ENCODE assay signal across 8 mouse cellular contexts in genomic region chr19:4126759-4127495, GRCm38 (mm10). TPM values are rescaled to one million over a fixed set of nuclear protein-coding genes. Genes with fewer than 3 reads are reported as not detected.
DNase-seq lines count a peak whose midpoint lies in the region; ATAC-seq and TF ChIP-seq lines count a peak whose summit lies in the region.

No protein-coding gene starts in this region.

- no peaks in the 10 kb centered on the region for H3K27me3 ChIP-seq in embryonic facial prominence, embryonic 15.5 days
- H3K27me3 ChIP-seq in kidney, postnatal 0 days (ENCODE audit: insufficient read depth, low read length): no peaks in the 10 kb centered on the region
- no peaks in the 10 kb centered on the region for H3K27me3 ChIP-seq in midbrain, embryonic 16.5 days (ENCODE audit: control insufficient read depth, insufficient read depth, low read depth, low read length)

- H3K4me1 ChIP-seq in embryonic facial prominence, embryonic 15.5 days: peaks cover 29% of the 10 kb centered on the region
- peaks cover 13% of the 10 kb centered on the region; the same call in 1 of the 2 replicates for H3K4me1 ChIP-seq in kidney, postnatal 0 days (replicated peaks; ENCODE audit: insufficient read depth, low read length)
- peaks cover 14% of the 10 kb centered on the region for H3K4me1 ChIP-seq in midbrain, embryonic 16.5 days (ENCODE audit: control insufficient read depth, insufficient read depth, low read length)

- intact Hi-C loops in heart, postnatal 36 days (cut with DNase I): loop anchor here (1.0 to 2.0 kb wide), 2 partner anchors 21 to 36 kb away; partner anchors contain the start of genes Coro1b and Rps6kb2

- H3K36me3 ChIP-seq in embryonic facial prominence, embryonic 15.5 days: peaks cover 34% of the 10 kb centered on the region
- peaks cover 20% of the 10 kb centered on the region for H3K36me3 ChIP-seq in kidney, postnatal 0 days (ENCODE audit: insufficient read depth, low read length)
- peaks cover 10% of the 10 kb centered on the region for H3K36me3 ChIP-seq in midbrain, embryonic 16.5 days (ENCODE audit: control insufficient read depth, insufficient read depth, low read length)

- peak; percentile 96 for DNase-seq in heart, adult 11 months
- DNase-seq in heart, postnatal 36 days: no peak
- DNase-seq in 3T3-L1 (ENCODE audit: low read depth, low spot score): peak; percentile 71
- peak; percentile 19 for DNase-seq in kidney, postnatal 0 days (ENCODE audit: low spot score)
- no peak for DNase-seq in layer of hippocampus, postnatal 10 days (ENCODE audit: low spot score in 2 of 2)

- peak overlapping the region; percentile 72 for H3K4me2 ChIP-seq in embryonic facial prominence, embryonic 15.5 days (replicated peaks)
- H3K4me2 ChIP-seq in kidney, postnatal 0 days (ENCODE audit: low read length): peak overlapping the region; percentile 84
- peak overlapping the region; percentile 86 for H3K4me2 ChIP-seq in midbrain, embryonic 16.5 days (ENCODE audit: low read length)

- no peaks in the 10 kb centered on the region for H3K9me3 ChIP-seq in embryonic facial prominence, embryonic 15.5 days (replicated peaks)
- H3K9me3 ChIP-seq in kidney, postnatal 0 days (replicated peaks; ENCODE audit: low read length): no peaks in the 10 kb centered on the region
- H3K9me3 ChIP-seq in midbrain, embryonic 16.5 days (replicated peaks; ENCODE audit: control insufficient read depth, low read length, poor library complexity, severe bottlenecking): no peaks in the 10 kb centered on the region

- H3K4me3 ChIP-seq in embryonic facial prominence, embryonic 15.5 days (replicated peaks): peak overlapping the region; percentile 85
- H3K4me3 ChIP-seq in kidney, postnatal 0 days (replicated peaks; ENCODE audit: low read depth, low read length): peak overlapping the region; percentile 77
- H3K4me3 ChIP-seq in midbrain, embryonic 16.5 days (ENCODE audit: low read depth, low read length): peak overlapping the region; percentile 85

- no peak for ATAC-seq in embryonic facial prominence, embryonic 15.5 days (ENCODE audit: insufficient number of reproducible peaks, low FRiP score, low TSS enrichment, low read depth)
- no peak for ATAC-seq in kidney, postnatal 0 days (replicated peaks; ENCODE audit: low FRiP score, low read depth)
- ATAC-seq in midbrain, embryonic 16.5 days: no peak
- no peak for ATAC-seq in granulocyte monocyte progenitor cell, adult 5-6 weeks (replicated peaks; ENCODE audit: poor library complexity, severe bottlenecking)

- no peak for TF ChIP-seq CTCF in kidney, postnatal 0 days (IDR thresholded peaks at IDR 0.05; ENCODE audit: low read depth)

- H3K9ac ChIP-seq in embryonic facial prominence, embryonic 15.5 days: peak overlapping the region; percentile 81
- H3K9ac ChIP-seq in kidney, postnatal 0 days (ENCODE audit: low read depth, low read length): peak overlapping the region; percentile 91
- H3K9ac ChIP-seq in midbrain, embryonic 16.5 days (ENCODE audit: low read depth, low read length): peak overlapping the region; percentile 83

- 37% methylated on average over 7 of the region's 7 CpGs for WGBS in embryonic facial prominence, embryonic 15.5 days
- 34% methylated on average over 7 of the region's 7 CpGs for WGBS in kidney, postnatal 0 days
- 70% methylated on average over 7 of the region's 7 CpGs for WGBS in midbrain, embryonic 16.5 days

- peak overlapping the region; percentile 83 for H3K27ac ChIP-seq in embryonic facial prominence, embryonic 15.5 days (replicated peaks)
- H3K27ac ChIP-seq in kidney, postnatal 0 days: peak overlapping the region; percentile 66; the same call in 1 of the 2 replicates
- H3K27ac ChIP-seq in midbrain, embryonic 16.5 days (ENCODE audit: low read length): peak overlapping the region; percentile 73

RNA-seq across cellular contexts. Expression of gene Aip, which starts 1.3 kb away (rescaled TPM):
- 10 to 100 TPM; 56.8 to 64.0 TPM for total RNA-seq in heart, postnatal 36 days (2021)
- polyA plus RNA-seq in embryonic facial prominence, embryonic 15.5 days (2015; fragmentation: Nextera tagmentation; extraction: Ambion mirVana): 98.5 and 100 TPM in 2 replicates
- 83.2 and 84.2 TPM in 2 replicates for polyA plus RNA-seq in kidney, postnatal 0 days (2015; fragmentation: Nextera tagmentation; extraction: Ambion mirVana)
- 92.9 and 102 TPM in 2 replicates for polyA plus RNA-seq in midbrain, embryonic 16.5 days (2015; fragmentation: Nextera tagmentation; extraction: Ambion mirVana)
- total RNA-seq in granulocyte monocyte progenitor cell, adult 5-6 weeks (2014; fragmentation: Nextera tagmentation): 19.6 and 60.2 TPM in 2 replicates
- 31.3 and 38.6 TPM in 2 replicates for total RNA-seq in granulocyte monocyte progenitor cell, adult 5-6 weeks (2017)
- total RNA-seq in layer of hippocampus, postnatal 10 days (2021): 10 to 100 TPM; 74.6 to 76.5 TPM

RNA-seq across cellular contexts. Expression of gene Gpr152, which starts 12.7 kb away (rescaled TPM):
- not detected for total RNA-seq in heart, postnatal 36 days (2021)
- polyA plus RNA-seq in embryonic facial prominence, embryonic 15.5 days (2015; fragmentation: Nextera tagmentation; extraction: Ambion mirVana): not detected in 2 replicates
- 0.03 TPM in 1 of 2 replicates, not detected in the other for polyA plus RNA-seq in kidney, postnatal 0 days (2015; fragmentation: Nextera tagmentation; extraction: Ambion mirVana)
- 0.09 TPM in 1 of 2 replicates, not detected in the other for polyA plus RNA-seq in midbrain, embryonic 16.5 days (2015; fragmentation: Nextera tagmentation; extraction: Ambion mirVana)
- total RNA-seq in granulocyte monocyte progenitor cell, adult 5-6 weeks (2014; fragmentation: Nextera tagmentation): not detected in 2 replicates
- not detected in 2 replicates for total RNA-seq in granulocyte monocyte progenitor cell, adult 5-6 weeks (2017)
- not detected for total RNA-seq in layer of hippocampus, postnatal 10 days (2021)

RNA-seq across cellular contexts. Expression of gene Cabp4, which starts 16.9 kb away (rescaled TPM):
- under 1 TPM in 1 of 2 experiments, not detected in 1; 0.19 TPM for total RNA-seq in heart, postnatal 36 days (2021)
- polyA plus RNA-seq in embryonic facial prominence, embryonic 15.5 days (2015; fragmentation: Nextera tagmentation; extraction: Ambion mirVana): 0.31 and 0.37 TPM in 2 replicates
- 0.08 and 0.13 TPM in 2 replicates for polyA plus RNA-seq in kidney, postnatal 0 days (2015; fragmentation: Nextera tagmentation; extraction: Ambion mirVana)
- 0.24 and 0.48 TPM in 2 replicates for polyA plus RNA-seq in midbrain, embryonic 16.5 days (2015; fragmentation: Nextera tagmentation; extraction: Ambion mirVana)
- total RNA-seq in granulocyte monocyte progenitor cell, adult 5-6 weeks (2014; fragmentation: Nextera tagmentation): not detected in 2 replicates
- total RNA-seq in granulocyte monocyte progenitor cell, adult 5-6 weeks (2017): not detected in 2 replicates
- total RNA-seq in layer of hippocampus, postnatal 10 days (2021): under 1 TPM in 1 of 2 experiments, not detected in 1; 0.30 TPM

RNA-seq across cellular contexts. Expression of gene Coro1b, which starts 21.5 kb away (rescaled TPM):
- 10 to 100 TPM; 52.4 to 55.6 TPM for total RNA-seq in heart, postnatal 36 days (2021)
- polyA plus RNA-seq in embryonic facial prominence, embryonic 15.5 days (2015; fragmentation: Nextera tagmentation; extraction: Ambion mirVana): 159 and 178 TPM in 2 replicates
- polyA plus RNA-seq in kidney, postnatal 0 days (2015; fragmentation: Nextera tagmentation; extraction: Ambion mirVana): 161 and 164 TPM in 2 replicates
- 102 and 119 TPM in 2 replicates for polyA plus RNA-seq in midbrain, embryonic 16.5 days (2015; fragmentation: Nextera tagmentation; extraction: Ambion mirVana)
- 143 and 234 TPM in 2 replicates for total RNA-seq in granulocyte monocyte progenitor cell, adult 5-6 weeks (2014; fragmentation: Nextera tagmentation)
- 71.3 and 73.2 TPM in 2 replicates for total RNA-seq in granulocyte monocyte progenitor cell, adult 5-6 weeks (2017)
- total RNA-seq in layer of hippocampus, postnatal 10 days (2021): 10 to 100 TPM; 82.0 to 88.5 TPM

RNA-seq across cellular contexts. Expression of gene Ptprcap, which starts 26.5 kb away (rescaled TPM):
- total RNA-seq in heart, postnatal 36 days (2021): 1 to 10 TPM; 1.1 to 1.3 TPM
- polyA plus RNA-seq in embryonic facial prominence, embryonic 15.5 days (2015; fragmentation: Nextera tagmentation; extraction: Ambion mirVana): 4.8 and 6.2 TPM in 2 replicates
- 0.82 and 0.91 TPM in 2 replicates for polyA plus RNA-seq in kidney, postnatal 0 days (2015; fragmentation: Nextera tagmentation; extraction: Ambion mirVana)
- polyA plus RNA-seq in midbrain, embryonic 16.5 days (2015; fragmentation: Nextera tagmentation; extraction: Ambion mirVana): 0.28 TPM in 1 of 2 replicates, not detected in the other
- 40.8 and 53.6 TPM in 2 replicates for total RNA-seq in granulocyte monocyte progenitor cell, adult 5-6 weeks (2014; fragmentation: Nextera tagmentation)
- 64.9 and 84.1 TPM in 2 replicates for total RNA-seq in granulocyte monocyte progenitor cell, adult 5-6 weeks (2017)
- 1 to 10 TPM; 1.3 to 2.5 TPM for total RNA-seq in layer of hippocampus, postnatal 10 days (2021)

Comparison
In these comparisons a context has a peak if more than half of its experiments do, and no peak if none do; other contexts are left out.
1. DNase-seq: peak in heart, adult 11 months (single experiment), 3T3-L1 (single experiment) and kidney, postnatal 0 days (single experiment); none in heart, postnatal 36 days (0 of 2) and layer of hippocampus, postnatal 10 days (0 of 2).
2. Peak in every context shown above with its lines, with median percentiles within 50 percentile points of each other: H3K27ac ChIP-seq, H3K4me2 ChIP-seq, H3K4me3 ChIP-seq and H3K9ac ChIP-seq.